Mouse (Mus musculus) heart, embryonic 13.5 days (tissue): ENCODE data around the gene H2-Ob. TPM values are rescaled to one million over a fixed set of nuclear protein-coding genes. Genes with fewer than 3 reads are reported as not detected.
"Not testable (repeated sequence)": the region's sequence is repeated elsewhere in the genome, so short reads cannot be mapped to it uniquely, and the experiment has no call there.

Source experiments
- ATAC-seq: fragments of 200-750 bp; cut with Nextera tagmentation; 2 replicates; pipeline ENCODE4 v1.8.0; 2017; ENCODE audit warnings: moderate TSS enrichment; ENCODE audit not compliant: insufficient number of reproducible peaks, low FRiP score, low TSS enrichment; ENCODE audit errors: extremely low read depth
- H3K27ac ChIP-seq: fragments of 300-500 bp; sonication (generic); replicated peaks from 2 replicates; pipeline ENCODE4 v1.5.1; 2015; ENCODE audit warnings: moderate library complexity, mild to moderate bottlenecking, inconsistent platforms
- H3K27me3 ChIP-seq: fragments of 300-500 bp; sonication (generic); replicated peaks from 2 replicates; pipeline ENCODE4 v1.6.1; 2015; ENCODE audit warnings: mild to moderate bottlenecking, inconsistent platforms
- H3K36me3 ChIP-seq: fragments of 300-500 bp; sonication (generic); 2 replicates; pipeline ENCODE4 v1.6.1; 2015; ENCODE audit warnings: mild to moderate bottlenecking, inconsistent platforms
- H3K4me1 ChIP-seq: fragments of 300-500 bp; sonication (generic); 2 replicates; pipeline ENCODE4 v1.6.1; 2015; ENCODE audit warnings: inconsistent platforms
- H3K4me2 ChIP-seq: fragments of 300-500 bp; sonication (generic); 2 replicates; pipeline ENCODE4 v1.6.1; 2015; ENCODE audit warnings: inconsistent platforms, mild to moderate bottlenecking, moderate library complexity
- H3K4me3 ChIP-seq: fragments of 300-500 bp; sonication (generic); 2 replicates; pipeline ENCODE4 v1.5.1; 2015; ENCODE audit warnings: moderate library complexity, mild to moderate bottlenecking, inconsistent platforms
- H3K9ac ChIP-seq: fragments of 300-500 bp; sonication (generic); 2 replicates; pipeline ENCODE4 v1.6.1; 2015; ENCODE audit warnings: inconsistent platforms, mild to moderate bottlenecking, moderate library complexity
- H3K9me3 ChIP-seq: fragments of 300-500 bp; sonication (generic); 2 replicates; pipeline ENCODE4 v1.6.1; 2016; ENCODE audit warnings: inconsistent platforms
- WGBS: fragments of 180-500 bp; shearing (Covaris S2); methylation state at CpG from one replicate; pipeline ENCODE4 v1.1.7; 2015; ENCODE audit warnings: mixed read lengths; 5-methylcytosine and 5-hydroxymethylcytosine counted together
- polyA plus RNA-seq: library from polyadenylated mRNA; unstranded; fragments of >200 nt; fragmentation: Nextera tagmentation; extraction: Ambion mirVana; gene quantifications from 2 replicates; pipeline ENCODE4 v1.2.1, GENCODE M21; 2015

H2-Ob gene
- polyA plus RNA-seq, 1 experiment from 2014 or later, result not detected

DNA sequence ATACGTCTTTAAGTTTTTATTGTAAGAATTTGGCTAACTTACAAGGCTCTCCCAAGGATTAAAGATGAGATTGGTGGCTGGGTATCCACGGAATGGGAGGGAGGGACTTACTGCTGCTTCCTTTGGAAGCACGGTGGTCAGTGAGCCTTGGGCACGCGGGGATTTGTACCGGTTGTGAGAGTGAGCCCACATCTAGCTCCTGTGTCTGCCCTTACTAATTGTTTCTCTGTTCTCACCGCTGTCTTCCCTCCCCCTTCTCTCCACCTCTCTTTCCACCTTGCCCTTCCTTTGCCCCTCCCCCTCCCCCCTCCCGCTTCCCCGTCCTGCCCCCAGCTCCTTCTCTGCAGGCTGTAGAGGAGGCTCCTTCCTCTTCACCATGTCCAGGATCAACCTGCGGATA lies 30.3 kb upstream of the H2-Ob start:
- H3K4me3 ChIP-seq, result no peak overlapping the region
- H3K4me1 ChIP-seq, result peaks cover 9% of the 10 kb centered on the region
- no peak overlapping the region for H3K4me2 ChIP-seq
- H3K9me3 ChIP-seq, result no peaks in the 10 kb centered on the region
- 19% methylated on average over 10 of the region's 10 CpGs for WGBS
- no peaks in the 10 kb centered on the region for H3K36me3 ChIP-seq
- H3K27me3 ChIP-seq, result peaks cover 90% of the 10 kb centered on the region
- no peak for ATAC-seq
- H3K27ac ChIP-seq, result no peak overlapping the region
- no peak overlapping the region for H3K9ac ChIP-seq

DNA sequence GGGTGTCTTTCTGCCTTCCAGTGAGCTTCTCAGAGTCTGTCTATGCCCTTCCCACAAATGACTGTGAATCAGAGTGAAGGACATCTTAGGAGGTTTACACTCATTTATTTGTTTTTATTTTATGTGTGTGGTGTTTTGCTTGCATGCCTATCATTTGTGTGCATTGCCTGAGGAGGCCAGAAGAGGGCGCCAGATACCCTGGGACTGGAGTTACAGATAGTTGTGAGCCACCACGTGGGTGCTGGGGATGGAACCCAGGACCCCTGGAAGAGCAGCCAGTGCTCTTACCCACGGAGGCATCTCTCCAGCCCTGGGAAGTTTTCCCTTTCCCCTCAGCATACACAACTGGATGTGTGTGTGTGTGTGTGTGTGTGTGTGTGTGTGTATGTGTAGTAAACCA lies 29.0 kb upstream of the H2-Ob start:
- Histone ChIP-seq H3K9ac (no peak overlapping the region), H3K27ac (no peak overlapping the region), H3K9me3 (no peaks in the 10 kb centered on the region), H3K27me3 (peaks cover 95% of the 10 kb centered on the region), H3K4me2 (no peak overlapping the region), H3K4me1 (peaks cover 9% of the 10 kb centered on the region), H3K4me3 (no peak overlapping the region), H3K36me3 (no peaks in the 10 kb centered on the region)
- 33% methylated on average over 3 of the region's 3 CpGs for WGBS
- no peak for ATAC-seq

DNA sequence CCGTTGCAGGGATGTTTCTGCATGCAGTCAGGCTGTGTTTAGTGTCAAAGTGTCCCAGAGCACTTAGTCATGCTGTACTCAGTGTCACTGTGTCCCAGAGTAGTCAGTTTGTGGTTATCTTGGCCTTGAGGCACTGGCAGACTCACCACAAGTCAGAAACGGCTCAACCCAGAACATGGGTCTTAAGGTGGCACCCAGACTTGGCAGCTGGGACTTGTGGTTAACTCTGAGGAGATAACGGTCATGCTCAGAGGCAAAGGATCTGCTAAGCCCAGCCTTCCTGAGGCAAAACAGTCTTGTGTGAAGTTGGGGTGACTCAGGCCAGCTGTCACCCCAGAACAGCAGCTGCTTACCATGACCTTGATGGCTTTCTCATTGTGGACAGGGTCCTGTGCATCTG lies 28.1 kb upstream of the H2-Ob start:
- no peak for ATAC-seq
- Histone ChIP-seq H3K9ac (no peak overlapping the region), H3K9me3 (no peaks in the 10 kb centered on the region), H3K27me3 (peaks cover 94% of the 10 kb centered on the region), H3K27ac (no peak overlapping the region), H3K36me3 (no peaks in the 10 kb centered on the region), H3K4me3 (no peak overlapping the region), H3K4me1 (peaks cover under 1% of the 10 kb centered on the region; the same call in 1 of the 2 replicates), H3K4me2 (no peak overlapping the region)
- WGBS, result 55% methylated on average over 3 of the region's 3 CpGs

DNA sequence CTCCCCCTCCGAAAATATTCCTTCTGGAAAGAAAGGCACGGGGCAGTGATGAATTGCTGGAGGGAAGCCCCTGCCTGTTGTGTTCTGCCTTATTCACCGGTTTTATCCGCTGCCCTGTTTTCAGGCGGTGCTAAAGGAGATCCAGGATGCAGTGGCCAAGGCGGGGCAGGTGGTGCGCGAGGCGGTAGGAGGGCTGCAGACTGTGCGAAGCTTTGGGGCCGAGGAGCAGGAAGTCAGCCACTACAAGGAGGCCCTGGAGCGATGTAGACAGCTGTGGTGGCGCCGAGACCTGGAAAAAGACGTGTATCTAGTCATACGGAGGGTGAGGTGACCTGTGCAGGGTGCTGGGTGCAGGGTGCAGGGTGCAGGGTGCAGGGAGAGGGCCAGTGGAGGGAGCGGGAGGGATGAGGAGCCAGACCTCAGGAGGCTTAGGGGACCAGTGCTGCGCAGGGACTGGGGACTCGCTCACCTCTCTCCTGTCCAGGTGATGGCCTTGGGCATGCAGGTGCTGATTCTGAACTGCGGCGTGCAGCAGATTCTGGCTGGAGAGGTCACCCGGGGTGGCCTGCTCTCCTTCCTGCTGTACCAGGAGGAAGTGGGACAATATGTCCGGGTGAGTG lies 26.8 kb upstream of the H2-Ob start:
- no peaks in the 10 kb centered on the region for H3K36me3 ChIP-seq

DNA sequence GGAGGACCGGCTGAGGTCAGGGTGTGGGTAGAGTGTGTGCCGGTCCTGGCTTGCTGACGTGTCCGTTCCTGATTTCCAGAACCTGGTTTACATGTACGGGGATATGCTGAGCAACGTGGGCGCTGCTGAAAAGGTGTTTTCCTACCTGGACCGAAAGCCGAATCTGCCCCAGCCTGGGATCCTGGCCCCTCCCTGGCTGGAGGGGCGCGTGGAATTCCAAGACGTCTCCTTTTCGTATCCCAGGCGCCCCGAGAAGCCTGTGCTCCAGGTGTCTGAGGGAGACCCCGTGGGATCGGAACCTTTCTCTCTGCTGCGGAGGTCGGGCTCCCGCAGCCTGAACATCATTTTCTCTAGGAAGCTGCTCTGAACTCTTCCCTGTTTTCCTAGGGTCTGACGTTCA lies 24.8 kb upstream of the H2-Ob start:
- Histone ChIP-seq H3K9me3 (peaks cover 2% of the 10 kb centered on the region; the same call in 1 of the 2 replicates), H3K4me2 (no peak overlapping the region), H3K4me3 (no peak overlapping the region), H3K4me1 (no peaks in the 10 kb centered on the region), H3K27me3 (peaks cover 78% of the 10 kb centered on the region), H3K36me3 (no peaks in the 10 kb centered on the region), H3K27ac (no peak overlapping the region), H3K9ac (no peak overlapping the region)
- ATAC-seq, result no peak
- WGBS, result 49% methylated on average over 21 of the region's 21 CpGs

More for the DNA sequence above, 26.8 kb upstream of the H2-Ob start:
- H3K4me1 ChIP-seq, result no peaks in the 10 kb centered on the region
- no peak overlapping the region for H3K9ac ChIP-seq
- H3K27ac ChIP-seq, result no peak overlapping the region
- no peak overlapping the region for H3K4me2 ChIP-seq
- 19% methylated on average over 23 of the region's 23 CpGs for WGBS
- no peak overlapping the region for H3K4me3 ChIP-seq
- H3K9me3 ChIP-seq, result no peaks in the 10 kb centered on the region
- peaks cover 90% of the 10 kb centered on the region for H3K27me3 ChIP-seq
- no peak for ATAC-seq

DNA sequence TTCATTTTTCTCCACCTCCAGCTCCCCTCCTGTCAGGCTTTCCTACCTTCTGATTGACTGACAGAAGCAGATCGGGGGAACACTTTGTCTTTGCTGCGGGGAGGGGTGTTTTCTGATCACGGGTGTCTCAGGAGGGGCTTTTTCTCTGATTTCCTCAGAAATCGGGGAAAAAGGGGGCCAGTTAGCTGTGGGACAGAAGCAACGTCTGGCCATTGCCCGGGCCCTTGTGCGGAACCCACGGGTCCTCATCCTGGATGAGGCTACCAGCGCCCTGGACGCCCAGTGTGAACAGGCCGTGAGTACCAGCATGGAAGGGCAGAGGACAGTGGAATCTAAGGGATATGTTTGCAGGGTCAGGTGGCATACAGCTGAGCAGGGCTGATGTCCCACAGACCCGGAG lies 23.5 kb upstream of the H2-Ob start:
- Histone ChIP-seq H3K27me3 (peaks cover 66% of the 10 kb centered on the region), H3K4me3 (no peak overlapping the region), H3K9ac (no peak overlapping the region), H3K27ac (no peak overlapping the region), H3K9me3 (peaks cover 5% of the 10 kb centered on the region; the same call in 1 of the 2 replicates), H3K4me2 (no peak overlapping the region), H3K4me1 (no peaks in the 10 kb centered on the region), H3K36me3 (no peaks in the 10 kb centered on the region)
- ATAC-seq, result no peak
- 75% methylated on average over 12 of the region's 12 CpGs for WGBS

DNA sequence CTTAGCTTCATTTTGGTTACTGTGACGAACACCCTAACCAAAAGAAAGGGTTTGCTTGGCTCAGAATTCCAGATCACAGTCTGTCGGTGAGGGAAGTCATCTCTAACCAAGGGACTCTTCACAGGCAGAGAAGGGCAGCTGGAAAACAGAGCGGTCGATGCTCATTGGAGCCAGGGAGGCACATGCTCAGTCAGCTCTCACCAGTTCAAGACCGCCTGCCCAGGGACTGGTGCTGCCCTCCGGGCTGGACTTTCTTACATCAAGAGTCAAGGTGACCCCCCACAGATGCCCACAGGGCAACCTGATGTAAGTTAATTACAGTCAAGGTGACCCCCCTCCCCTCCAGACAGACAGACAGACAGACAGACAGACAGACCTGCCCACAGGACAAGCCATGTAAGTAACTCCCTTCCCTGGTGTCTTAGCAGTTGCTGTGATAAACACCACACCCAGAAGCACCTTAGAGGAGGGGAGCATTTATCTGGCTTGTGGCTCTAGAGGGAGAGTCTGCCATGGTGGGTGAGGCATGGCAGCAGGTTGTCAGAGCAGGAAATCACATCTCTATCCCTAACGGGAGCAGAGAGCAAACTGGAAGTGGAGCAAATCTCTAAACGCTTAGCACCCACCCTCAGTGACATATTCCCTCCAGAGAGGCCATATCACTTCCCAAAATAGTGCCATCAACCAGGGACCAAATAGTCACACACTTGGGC lies 21.3 kb upstream of the H2-Ob start:
- ATAC-seq, result no peak
- whole genome bisulfite sequencing, result 77% methylated on average over 8 of the region's 8 CpGs
- Histone ChIP-seq H3K27ac (no peak overlapping the region), H3K9me3 (peaks cover 5% of the 10 kb centered on the region; the same call in 1 of the 2 replicates), H3K36me3 (no peaks in the 10 kb centered on the region), H3K4me1 (no peaks in the 10 kb centered on the region), H3K9ac (no peak overlapping the region), H3K4me3 (no peak overlapping the region), H3K27me3 (peaks cover 44% of the 10 kb centered on the region), H3K4me2 (no peak overlapping the region)

DNA sequence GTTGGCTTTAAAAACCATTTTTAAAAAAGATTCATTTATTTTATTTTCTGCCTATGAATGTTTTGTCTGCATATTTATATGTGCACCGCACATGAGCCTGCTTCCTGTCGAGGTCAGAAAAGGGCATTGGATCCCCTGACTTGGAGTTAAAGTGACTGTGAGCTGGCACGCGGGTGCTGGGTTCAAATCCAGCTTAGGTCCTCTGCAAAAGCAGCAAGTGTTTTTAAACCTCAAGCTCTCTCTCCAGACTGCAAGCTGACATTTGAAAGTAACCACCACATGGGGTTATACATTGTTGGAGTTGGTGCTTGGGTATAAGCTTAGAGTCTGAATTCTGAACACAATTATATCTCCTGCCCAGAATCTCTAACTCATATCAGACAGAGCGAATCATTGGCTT lies 20.7 kb upstream of the H2-Ob start:
- Histone ChIP-seq H3K4me3 (no peak overlapping the region), H3K4me1 (no peaks in the 10 kb centered on the region), H3K9me3 (peaks cover 5% of the 10 kb centered on the region; the same call in 1 of the 2 replicates), H3K36me3 (no peaks in the 10 kb centered on the region), H3K27ac (no peak overlapping the region), H3K4me2 (no peak overlapping the region), H3K27me3 (peaks cover 38% of the 10 kb centered on the region), H3K9ac (no peak overlapping the region)
- ATAC-seq, result no peak
- 81% methylated on average over 5 of the region's 5 CpGs for WGBS

DNA sequence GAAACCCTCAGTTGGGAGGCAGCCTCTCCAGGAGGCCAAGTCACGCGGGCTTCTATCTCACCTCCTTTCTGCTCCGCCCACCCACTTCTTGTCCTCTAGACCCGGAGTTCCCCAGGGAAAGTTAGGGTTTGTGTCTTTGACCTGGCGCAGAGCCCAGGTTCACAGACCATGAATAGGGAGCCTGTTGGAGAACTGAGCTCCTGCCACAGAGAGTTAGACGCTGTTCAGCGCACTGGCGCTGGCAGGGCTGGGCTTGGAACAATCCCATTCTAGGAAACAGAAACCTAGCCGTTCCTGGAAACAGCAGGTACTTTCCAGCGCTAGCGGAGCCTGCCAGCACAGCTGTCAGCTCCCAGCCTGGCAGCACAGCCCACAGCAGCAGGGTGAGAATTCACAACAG lies 20.0 kb upstream of the H2-Ob start:
- ATAC-seq, result no peak
- H3K4me1 ChIP-seq, result no peaks in the 10 kb centered on the region
- H3K27ac ChIP-seq, result no peak overlapping the region
- 80% methylated on average over 11 of the region's 11 CpGs for WGBS
- peaks cover 5% of the 10 kb centered on the region; the same call in 1 of the 2 replicates for H3K9me3 ChIP-seq
- no peak overlapping the region for H3K4me2 ChIP-seq
- no peak overlapping the region for H3K4me3 ChIP-seq
- H3K9ac ChIP-seq, result no peak overlapping the region
- peaks cover 31% of the 10 kb centered on the region for H3K27me3 ChIP-seq
- H3K36me3 ChIP-seq, result no peaks in the 10 kb centered on the region

DNA sequence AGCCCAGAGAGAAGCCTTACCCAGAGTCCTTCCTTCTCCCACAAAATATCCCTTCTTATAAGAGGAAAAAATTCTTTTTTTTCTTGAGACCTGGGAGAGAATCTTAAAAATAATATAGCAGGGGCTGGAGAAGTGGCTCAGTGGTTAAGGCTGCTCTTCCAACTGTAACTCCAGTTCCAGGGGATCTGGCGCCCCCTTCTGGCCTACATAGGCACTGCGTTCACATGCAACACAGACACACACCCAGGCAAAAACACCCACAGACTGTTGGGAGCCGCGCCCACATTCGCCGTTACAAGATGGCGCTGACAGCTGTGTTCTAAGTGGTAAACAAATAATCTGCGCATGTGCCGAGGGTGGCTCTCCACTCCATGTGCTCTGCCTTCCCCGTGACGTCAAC lies 19.6 kb upstream of the H2-Ob start:
- H3K27me3 ChIP-seq, result peaks cover 27% of the 10 kb centered on the region
- WGBS, result 85% methylated on average over 7 of the region's 11 CpGs

DNA sequence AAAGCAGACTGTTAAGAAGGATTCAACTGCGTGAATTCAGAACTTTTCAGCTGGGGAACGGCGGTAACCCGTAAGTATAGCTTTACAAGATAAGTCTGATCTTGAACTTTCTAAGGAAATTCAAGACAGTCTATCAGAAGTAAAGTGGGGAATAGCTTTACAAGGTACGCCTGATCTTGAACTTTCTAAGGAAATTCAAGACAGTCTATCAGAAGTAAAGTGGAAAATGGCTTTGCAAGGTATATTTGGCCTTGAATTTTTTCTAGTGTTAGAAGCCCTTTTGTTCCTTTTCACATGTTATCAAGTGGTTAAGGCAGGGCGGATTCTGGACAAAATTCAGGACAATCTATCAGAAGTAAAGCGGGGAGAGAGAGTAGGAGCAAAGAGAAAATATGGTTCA lies 18.9 kb upstream of the H2-Ob start:
- not testable (repeated sequence) for H3K4me1 ChIP-seq, H3K4me3 ChIP-seq, H3K4me2 ChIP-seq, H3K36me3 ChIP-seq, H3K27ac ChIP-seq, ATAC-seq, H3K9ac ChIP-seq
- H3K27me3 ChIP-seq, result peaks cover 20% of the 10 kb centered on the region
- peaks cover 14% of the 10 kb centered on the region; the same call in 1 of the 2 replicates for H3K9me3 ChIP-seq
- WGBS, result 74% methylated on average over 3 of the region's 7 CpGs

More for the DNA sequence above, 19.6 kb upstream of the H2-Ob start:
- H3K4me3 ChIP-seq, H3K4me1 ChIP-seq, ATAC-seq, H3K4me2 ChIP-seq, H3K9ac ChIP-seq, H3K27ac ChIP-seq, H3K36me3 ChIP-seq, H3K9me3 ChIP-seq: not testable (repeated sequence)

DNA sequence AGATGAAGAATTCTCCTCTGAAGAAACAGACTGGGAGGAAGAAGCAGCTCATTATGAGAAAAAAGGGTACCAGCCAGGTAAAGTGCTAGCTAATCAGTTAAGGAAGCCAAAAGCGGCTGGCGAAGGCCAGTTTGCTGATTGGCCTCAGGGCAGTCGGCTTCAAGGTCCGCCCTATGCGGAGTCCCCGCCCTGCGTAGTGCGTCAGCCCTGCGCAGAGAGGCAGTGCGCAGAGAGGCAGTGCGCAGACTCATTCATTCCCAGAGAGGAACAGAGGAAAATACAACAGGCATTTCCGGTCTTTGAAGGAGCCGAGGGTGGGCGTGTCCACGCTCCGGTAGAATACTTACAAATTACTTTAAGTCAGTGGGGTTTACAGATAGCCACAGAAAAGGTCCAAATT lies 18.3 kb upstream of the H2-Ob start:
- H3K4me3 ChIP-seq, H3K27ac ChIP-seq, H3K9ac ChIP-seq, H3K4me2 ChIP-seq, ATAC-seq, H3K4me1 ChIP-seq, H3K36me3 ChIP-seq: not testable (repeated sequence)
- 85% methylated on average over 7 of the region's 16 CpGs for WGBS
- H3K9me3 ChIP-seq, result peaks cover 20% of the 10 kb centered on the region; the same call in 1 of the 2 replicates
- peaks cover 15% of the 10 kb centered on the region for H3K27me3 ChIP-seq
